Mouse (Mus musculus) embryonic fibroblast, embryonic 13.5 days (primary cell): ENCODE data around the gene Rps15.

Source experiments
- CTCF ChIP-seq: IDR thresholded peaks from 2 replicates; pipeline ENCODE4 v1.5.1; 2011; ENCODE audit warnings: mild to moderate bottlenecking, control low read depth, low read length, moderate library complexity, borderline replicate concordance; ENCODE audit not compliant: insufficient read depth
- POLR2A ChIP-seq: IDR thresholded peaks from 2 replicates; pipeline ENCODE4 v1.6.1; 2011; ENCODE audit warnings: low read depth, mild to moderate bottlenecking, control low read depth, low read length, moderate library complexity

GRCm38 (mm10) chr10:80298571-80299281 is 6.5 kb downstream of the Rps15 start:
- TF ChIP-seq CTCF = no peak
- no peak for TF ChIP-seq POLR2A
